Mouse (Mus musculus) MEL (cell line): Measurements from ENCODE around the gene Apol7e.
"Not testable (repeated sequence)": the region's sequence is repeated elsewhere in the genome, so short reads cannot be mapped to it uniquely, and the experiment has no call there.

Source experiments
- CTCF ChIP-seq, 3 experiments: IDR thresholded peaks in 2 of 3; conservative IDR thresholded peaks in 1 of 3; 2 replicates each; pipeline ENCODE4 v1.5.1; 2011 to 2012; ENCODE audit warnings: low read length in 3 of 3, low read depth in 2 of 3, mild to moderate bottlenecking in 2 of 3, improper control_type of control experiment in 1 of 3, inconsistent platforms in 1 of 3, mixed read lengths in 1 of 3, moderate library complexity in 1 of 3; ENCODE audit not compliant: control insufficient read depth in 1 of 3, insufficient read depth in 1 of 3, poor library complexity in 1 of 3, severe bottlenecking in 1 of 3
- MAFK ChIP-seq: IDR thresholded peaks from 2 replicates; pipeline ENCODE4 v1.6.1; 2011; ENCODE audit warnings: low read depth, mild to moderate bottlenecking, low read length, improper control_type of control experiment, borderline replicate concordance
- MAX ChIP-seq: IDR thresholded peaks from 2 replicates; pipeline ENCODE4 v1.6.1; 2011; ENCODE audit warnings: low read length, improper control_type of control experiment
- NRF1 ChIP-seq: IDR thresholded peaks from 2 replicates; pipeline ENCODE4 v1.6.1; 2014; ENCODE audit warnings: low read depth, mild to moderate bottlenecking, inconsistent platforms, low read length, improper control_type of control experiment, moderate library complexity; ENCODE audit not compliant: poor library complexity, insufficient read depth, severe bottlenecking
- POLR2A ChIP-seq, 2 experiments: IDR thresholded peaks; 2 replicates each; pipeline ENCODE4 v1.6.1; 2011 to 2012; ENCODE audit warnings: low read length in 2 of 2, mild to moderate bottlenecking in 2 of 2, control low read depth in 1 of 2, improper control_type of control experiment in 1 of 2, low read depth in 1 of 2, moderate library complexity in 1 of 2; ENCODE audit not compliant: control insufficient read depth in 1 of 2, insufficient read depth in 1 of 2, poor library complexity in 1 of 2
- POLR2AphosphoS2 ChIP-seq: IDR thresholded peaks from 2 replicates; pipeline ENCODE4 v1.6.1; 2011; ENCODE audit warnings: low read length, improper control_type of control experiment
- TAL1 ChIP-seq: IDR thresholded peaks from 2 replicates; pipeline ENCODE4 v1.6.1; 2012; ENCODE audit warnings: mild to moderate bottlenecking, inconsistent platforms, low read length, moderate library complexity, mixed read lengths
- TCF12 ChIP-seq: IDR thresholded peaks from 2 replicates; pipeline ENCODE4 v1.6.1; 2014; ENCODE audit warnings: low read depth, mild to moderate bottlenecking, inconsistent platforms, low read length, improper control_type of control experiment, moderate library complexity
- UBTF ChIP-seq: IDR thresholded peaks from 2 replicates; pipeline ENCODE4 v1.6.1; 2012; ENCODE audit warnings: low read depth, mild to moderate bottlenecking, inconsistent platforms, low read length, improper control_type of control experiment, moderate library complexity, borderline replicate concordance; ENCODE audit not compliant: insufficient read depth
- ZNF384 ChIP-seq: IDR thresholded peaks from 2 replicates; pipeline ENCODE4 v1.6.1; 2012; ENCODE audit warnings: low read depth, mild to moderate bottlenecking, inconsistent platforms, low read length, improper control_type of control experiment

GRCm38 (mm10) chr15:77691532-77692311, 6.9 kb upstream of the Apol7e start:
- TF ChIP-seq CTCF (IDR thresholded peaks at IDR 0.05 in 2 of 3, conservative IDR thresholded peaks at IDR 0.05 in 1 of 3; ENCODE audit: control insufficient read depth in 1 of 3, insufficient read depth in 1 of 3, low read depth in 2 of 3, low read length in 3 of 3, poor library complexity in 1 of 3, severe bottlenecking in 1 of 3); TCF12; TAL1; POLR2AphosphoS2; POLR2A (IDR thresholded peaks at IDR 0.05; ENCODE audit: control insufficient read depth in 1 of 2, insufficient read depth in 1 of 2, low read depth in 1 of 2, low read length in 2 of 2, poor library complexity in 1 of 2); MAX; UBTF; ZNF384; MAFK; NRF1: not testable (repeated sequence)
